Comparison of ENCODE assay signal across 9 mouse cellular contexts in the genomic region with DNA sequence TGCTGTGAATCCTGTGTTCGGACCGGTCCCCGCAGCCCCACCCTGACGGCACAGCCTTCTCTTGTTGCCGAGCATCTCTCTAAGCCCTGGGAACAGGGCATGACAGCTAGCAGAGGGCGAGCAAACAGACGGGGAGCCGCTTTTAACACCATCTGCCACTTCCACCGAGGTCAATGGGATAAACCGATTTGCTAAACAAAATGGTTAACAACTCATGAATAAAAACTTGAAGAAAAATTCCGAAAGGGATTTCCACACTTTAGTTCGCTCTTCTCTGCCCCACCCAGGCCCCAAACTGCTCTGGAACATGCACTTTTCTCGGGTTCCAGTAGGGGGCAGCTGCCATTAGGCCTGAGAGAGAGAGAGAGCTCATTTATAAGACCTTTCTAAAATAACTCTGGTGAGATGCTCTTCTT.
DNase-seq lines count a peak whose midpoint lies in the region; ATAC-seq and TF ChIP-seq lines count a peak whose summit lies in the region.
"Had no signal": no experiment of that assay in that cellular context is flagged by ENCODE, and none has a peak within 500 bp of the region (broad histone marks: within the 10 kb centered on the region; RNA-seq: fewer than 3 reads in every experiment).

No protein-coding gene starts in this region.

- peak; percentile 63 for TF ChIP-seq CTCF in heart, adult 2 months (IDR thresholded peaks at IDR 0.05)
- TF ChIP-seq CTCF in forebrain, postnatal 0 days (IDR thresholded peaks at IDR 0.05; ENCODE audit: low read depth) = peak; percentile 67
- TF ChIP-seq CTCF in thymus, adult 2 months (IDR thresholded peaks at IDR 0.05; ENCODE audit: borderline replicate concordance, control insufficient read depth, extremely low read depth, insufficient read depth, low read length, poor library complexity) = no peak

- H3K27ac ChIP-seq in heart, adult 2 months = no peak overlapping the region
- H3K27ac ChIP-seq in forebrain, postnatal 0 days (ENCODE audit: low read depth, low read length) = no peak overlapping the region
- H3K27ac ChIP-seq in midbrain, embryonic 13.5 days = peak overlapping the region; percentile 57
- H3K27ac ChIP-seq in thymus, adult 2 months (ENCODE audit: control insufficient read depth, insufficient read depth, low read length) = no peak overlapping the region
- H3K27ac ChIP-seq: liver, embryonic 15.5 days had no signal

- H3K79me2 ChIP-seq in heart, adult 2 months (replicated peaks; ENCODE audit: control insufficient read depth, insufficient read depth, low read length) = no peaks in the 10 kb centered on the region

- ATAC-seq in forebrain, postnatal 0 days = peak; percentile 85
- peak; percentile 96 for ATAC-seq in midbrain, embryonic 13.5 days

- no peaks in the 10 kb centered on the region for H3K4me1 ChIP-seq in heart, adult 2 months (ENCODE audit: control insufficient read depth, insufficient read depth, low read length)
- H3K4me1 ChIP-seq in forebrain, postnatal 0 days (ENCODE audit: insufficient read depth) = peaks cover 12% of the 10 kb centered on the region; the same call in 1 of the 2 replicates
- H3K4me1 ChIP-seq in midbrain, embryonic 13.5 days (replicated peaks) = peaks cover 32% of the 10 kb centered on the region
- no peaks in the 10 kb centered on the region for H3K4me1 ChIP-seq in thymus, adult 2 months (replicated peaks; ENCODE audit: control insufficient read depth, insufficient read depth, low read length)
- H3K4me1 ChIP-seq: liver, embryonic 15.5 days had no signal

- no peak overlapping the region for H3K9ac ChIP-seq in heart, adult 2 months (ENCODE audit: low read depth, low read length)
- H3K9ac ChIP-seq in forebrain, postnatal 0 days = 0 out of 2 replicates have a peak overlapping the region, but pooled peaks have one; percentile 18
- no peak overlapping the region; the same call in 1 of the 2 replicates for H3K9ac ChIP-seq in midbrain, embryonic 13.5 days (replicated peaks)
- H3K9ac ChIP-seq: liver, embryonic 15.5 days had no signal

- no peaks in the 10 kb centered on the region for H3K9me3 ChIP-seq in forebrain, postnatal 0 days (ENCODE audit: low read length)
- no peaks in the 10 kb centered on the region for H3K9me3 ChIP-seq in midbrain, embryonic 13.5 days

- no peak for DNase-seq in heart, adult 2 months
- no peak for DNase-seq in heart, postnatal 25 days (ENCODE audit: low spot score)
- DNase-seq in right cerebral cortex, postnatal 10 days (ENCODE audit: low spot score in 2 of 2) = peak; percentile 36 to 56
- DNase-seq in right cerebral cortex, postnatal 25 days = no peak
- DNase-seq in forebrain, postnatal 0 days = peak; percentile 63
- no peak for DNase-seq in B cell, adult 2 months
- no peak for DNase-seq in thymus, adult 2 months

- 13% methylated on average over 13 of the region's 13 CpGs for WGBS in heart, adult 2 months
- 7% methylated on average over 13 of the region's 13 CpGs for WGBS in forebrain, postnatal 0 days
- WGBS in midbrain, embryonic 13.5 days = 2% methylated on average over 13 of the region's 13 CpGs
- 28% methylated on average over 13 of the region's 13 CpGs for WGBS in thymus, adult 2 months

- intact Hi-C loops in heart, adult 2 months (cut with DNase I) = no loop called here
- intact Hi-C loops in heart, postnatal 25 days (cut with DNase I) = loop anchor here (10.0 kb wide), 2 partner anchors 72 to 372 kb away; no protein-coding TSS in a partner anchor

- no peak overlapping the region for H3K4me3 ChIP-seq in heart, adult 2 months
- H3K4me3 ChIP-seq in forebrain, postnatal 0 days (ENCODE audit: low read depth, low read length) = no peak overlapping the region
- no peak overlapping the region for H3K4me3 ChIP-seq in midbrain, embryonic 13.5 days (replicated peaks)
- H3K4me3 ChIP-seq in thymus, adult 2 months (ENCODE audit: control insufficient read depth, insufficient read depth, low read length) = no peak overlapping the region
- H3K4me3 ChIP-seq: liver, embryonic 15.5 days had no signal

- no peak for TF ChIP-seq POLR2A in heart, adult 2 months (IDR thresholded peaks at IDR 0.05; ENCODE audit: insufficient read depth, low read depth, low read length)
- TF ChIP-seq POLR2A in thymus, adult 2 months (IDR thresholded peaks at IDR 0.05; ENCODE audit: control insufficient read depth, extremely low read depth, insufficient read depth, low read length, poor library complexity) = no peak

- H3K27me3 ChIP-seq in heart, adult 2 months (ENCODE audit: control insufficient read depth, insufficient read depth, low read length) = no peaks in the 10 kb centered on the region
- H3K27me3 ChIP-seq in forebrain, postnatal 0 days (ENCODE audit: insufficient read depth, low read length) = no peaks in the 10 kb centered on the region
- H3K27me3 ChIP-seq in midbrain, embryonic 13.5 days = peaks cover 68% of the 10 kb centered on the region
- H3K27me3 ChIP-seq in thymus, adult 2 months (ENCODE audit: control insufficient read depth, insufficient read depth, low read length) = no peaks in the 10 kb centered on the region
- H3K27me3 ChIP-seq: liver, embryonic 15.5 days had no signal

- no peak for TF ChIP-seq EP300 in heart, adult 2 months (IDR thresholded peaks at IDR 0.05; ENCODE audit: insufficient read depth, low read depth, low read length)

- H3K36me3 ChIP-seq in heart, adult 2 months (ENCODE audit: control insufficient read depth, insufficient read depth, low read length) = no peaks in the 10 kb centered on the region
- no peaks in the 10 kb centered on the region for H3K36me3 ChIP-seq in forebrain, postnatal 0 days (ENCODE audit: insufficient read depth)
- no peaks in the 10 kb centered on the region for H3K36me3 ChIP-seq in midbrain, embryonic 13.5 days
- no peaks in the 10 kb centered on the region for H3K36me3 ChIP-seq in thymus, adult 2 months (ENCODE audit: control insufficient read depth, insufficient read depth, low read length)
- H3K36me3 ChIP-seq: liver, embryonic 15.5 days had no signal

- no peak overlapping the region for H3K4me2 ChIP-seq in forebrain, postnatal 0 days (ENCODE audit: low read depth)
- peak overlapping the region; percentile 13; the same call in 1 of the 2 replicates for H3K4me2 ChIP-seq in midbrain, embryonic 13.5 days (replicated peaks)
- H3K4me2 ChIP-seq: liver, embryonic 15.5 days had no signal

Comparison
In these comparisons a context has a peak if more than half of its experiments do, and no peak if none do; other contexts are left out.
1. DNase-seq: peak in right cerebral cortex, postnatal 10 days (2 of 2) and forebrain, postnatal 0 days (single experiment); none in heart, adult 2 months (0 of 2), heart, postnatal 25 days (single experiment), right cerebral cortex, postnatal 25 days (single experiment), B cell, adult 2 months (0 of 2) and thymus, adult 2 months (single experiment).